Mouse (Mus musculus): ENCODE results near the gene 4930562C15Rik.
A peak's percentile ranks its signal among the peaks of the same experiment; 100 is the strongest.
"Not testable (repeated sequence)": the region's sequence is repeated elsewhere in the genome, so short reads cannot be mapped to it uniquely, and the experiment has no call there.

Gene 4930562C15Rik

GRCm38 (mm10) chr16:4835191-4835590 is at the start of gene 4930562C15Rik:
TSS of gene 4930562C15Rik (plus strand) at chr16:4835416.
- no peak for DNase-seq (ENCODE audit: low spot score in 2 of 2)

GRCm38 (mm10) chr16:4785706-4786105 is 49.5 kb upstream of the 4930562C15Rik start:
- no peak for DNase-seq (ENCODE audit: low spot score in 2 of 2)

GRCm38 (mm10) chr16:4788176-4788575 is 47.0 kb upstream of the 4930562C15Rik start:
- no peak for DNase-seq (ENCODE audit: low spot score in 2 of 2)

- no peak for DNase-seq (ENCODE audit: low spot score in 2 of 2)
Observed at GRCm38 (mm10) chr16:4789311-4789768, 45.9 kb upstream of the 4930562C15Rik start.

GRCm38 (mm10) chr16:4789810-4790559 is 45.2 kb upstream of the 4930562C15Rik start, which contains the start of gene Cdip1:
TSS of gene Cdip1 (minus strand) at chr16:4790292.
- DNase-seq (ENCODE audit: low spot score in 2 of 2): peak; percentile 89 to 93

- no peak for DNase-seq (ENCODE audit: low spot score in 2 of 2)
Observed at GRCm38 (mm10) chr16:4791332-4791731, 43.9 kb upstream of the 4930562C15Rik start.

GRCm38 (mm10) chr16:4796631-4797030 is 38.6 kb upstream of the 4930562C15Rik start:
- DNase-seq (ENCODE audit: low spot score in 2 of 2): no peak

- no peak for DNase-seq (ENCODE audit: low spot score in 2 of 2)
Observed at GRCm38 (mm10) chr16:4818349-4818748, 16.9 kb upstream of the 4930562C15Rik start.

GRCm38 (mm10) chr16:4824466-4824865 is 10.8 kb upstream of the 4930562C15Rik start:
- DNase-seq (ENCODE audit: low spot score in 2 of 2): not testable (repeated sequence)

GRCm38 (mm10) chr16:4827639-4828038 is 7.6 kb upstream of the 4930562C15Rik start:
- no peak for DNase-seq (ENCODE audit: low spot score in 2 of 2)

GRCm38 (mm10) chr16:4829271-4829900 is 5.8 kb upstream of the 4930562C15Rik start:
- no peak for DNase-seq (ENCODE audit: low spot score in 2 of 2)

- DNase-seq (ENCODE audit: low spot score in 2 of 2): peak; percentile 13 to 21
Observed at GRCm38 (mm10) chr16:4831650-4832419, 3.4 kb upstream of the 4930562C15Rik start.

- no peak for DNase-seq (ENCODE audit: low spot score in 2 of 2)
Observed at GRCm38 (mm10) chr16:4833858-4834257, 1.4 kb upstream of the 4930562C15Rik start.

GRCm38 (mm10) chr16:4837631-4838030 is 2.4 kb downstream of the 4930562C15Rik start:
- no peak for DNase-seq (ENCODE audit: low spot score in 2 of 2)

GRCm38 (mm10) chr16:4839552-4839951 is 4.3 kb downstream of the 4930562C15Rik start:
- no peak for DNase-seq (ENCODE audit: low spot score in 2 of 2)

- no peak for DNase-seq (ENCODE audit: low spot score in 2 of 2)
Observed at GRCm38 (mm10) chr16:4840231-4840630, 5.0 kb downstream of the 4930562C15Rik start.

GRCm38 (mm10) chr16:4847041-4847440 is 11.8 kb downstream of the 4930562C15Rik start:
- no peak for DNase-seq (ENCODE audit: low spot score in 2 of 2)

- DNase-seq (ENCODE audit: low spot score in 2 of 2): no peak
Observed at GRCm38 (mm10) chr16:4848090-4848489, 12.9 kb downstream of the 4930562C15Rik start.

- DNase-seq (ENCODE audit: low spot score in 2 of 2): no peak
Observed at GRCm38 (mm10) chr16:4850361-4850760, 15.1 kb downstream of the 4930562C15Rik start.

- no peak for DNase-seq (ENCODE audit: low spot score in 2 of 2)
Observed at GRCm38 (mm10) chr16:4850938-4851628, 15.9 kb downstream of the 4930562C15Rik start.

- DNase-seq (ENCODE audit: low spot score in 2 of 2): no peak
Observed at GRCm38 (mm10) chr16:4855046-4855650, 19.9 kb downstream of the 4930562C15Rik start.

Data from frontal cortex, postnatal 25 days (tissue).